In the genomic region with DNA sequence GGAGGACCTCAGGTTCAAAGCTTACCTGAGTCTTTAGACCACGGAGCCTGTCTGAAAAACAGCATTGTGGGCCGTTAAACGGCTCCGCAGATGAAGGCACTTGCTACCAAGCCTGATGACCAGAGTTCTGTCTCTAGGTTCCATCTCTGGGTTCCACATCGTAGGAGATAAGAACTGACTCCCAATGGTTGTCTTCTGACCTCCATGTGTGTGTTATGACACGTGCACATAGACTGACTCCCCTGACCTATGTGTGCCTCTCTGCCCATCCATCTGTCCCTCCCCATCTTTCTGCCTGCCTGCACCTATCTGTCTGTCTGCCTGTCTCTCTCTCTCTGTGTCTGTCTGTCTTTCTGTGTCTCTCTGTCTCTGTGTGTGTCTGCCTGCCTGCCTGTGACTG, we compare ENCODE assay signal across 24 mouse cellular contexts. TPM values are rescaled to one million over a fixed set of nuclear protein-coding genes. Genes with fewer than 3 reads are reported as not detected.
A peak's percentile ranks its signal among the peaks of the same experiment; 100 is the strongest.
DNase-seq lines count a peak whose midpoint lies in the region; ATAC-seq and TF ChIP-seq lines count a peak whose summit lies in the region.
"Had no signal": no experiment of that assay in that cellular context is flagged by ENCODE, and none has a peak within 500 bp of the region (broad histone marks: within the 10 kb centered on the region; RNA-seq: fewer than 3 reads in every experiment).

No protein-coding gene starts in this region.

- H3K27me3 ChIP-seq in heart, embryonic 12.5 days (replicated peaks): no peaks in the 10 kb centered on the region
- no peaks in the 10 kb centered on the region for H3K27me3 ChIP-seq in liver, postnatal 0 days (ENCODE audit: insufficient read depth, low read length)
- H3K27me3 ChIP-seq in liver, embryonic 12.5 days (replicated peaks): no peaks in the 10 kb centered on the region
- H3K27me3 ChIP-seq in stomach, postnatal 0 days (ENCODE audit: control insufficient read depth, insufficient read depth, low read length): no peaks in the 10 kb centered on the region
- H3K27me3 ChIP-seq: forebrain, embryonic 12.5 days; forebrain, embryonic 15.5 days had no signal

- TF ChIP-seq EP300 in liver, postnatal 0 days (IDR thresholded peaks at IDR 0.05; ENCODE audit: low read depth): no peak
- TF ChIP-seq EP300 in stomach, postnatal 0 days (optimal IDR thresholded peaks at IDR 0.05): no peak

- intact Hi-C loops in heart, postnatal 14 days (cut with DNase I): no loop called here

- H3K27ac ChIP-seq in heart, embryonic 12.5 days (ENCODE audit: poor library complexity, severe bottlenecking): no peak overlapping the region
- H3K27ac ChIP-seq in liver, postnatal 0 days (ENCODE audit: low read depth): no peak overlapping the region
- no peak overlapping the region for H3K27ac ChIP-seq in liver, embryonic 12.5 days
- no peak overlapping the region for H3K27ac ChIP-seq in stomach, postnatal 0 days (replicated peaks)
- H3K27ac ChIP-seq: embryonic facial prominence, embryonic 13.5 days; forebrain, embryonic 12.5 days; forebrain, embryonic 15.5 days; hindbrain, embryonic 14.5 days; hindbrain, postnatal 0 days had no signal

- ATAC-seq in heart, embryonic 12.5 days (ENCODE audit: insufficient number of reproducible peaks, low FRiP score): no peak
- no peak for ATAC-seq in liver, postnatal 0 days
- no peak for ATAC-seq in liver, embryonic 12.5 days
- ATAC-seq in stomach, postnatal 0 days (ENCODE audit: low FRiP score, low TSS enrichment): no peak
- ATAC-seq: CD4-positive, CD25-positive, alpha-beta regulatory T cell, adult 4 months; forebrain, embryonic 15.5 days; hindbrain, postnatal 0 days had no signal

- peaks cover 33% of the 10 kb centered on the region for H3K36me3 ChIP-seq in heart, embryonic 12.5 days
- H3K36me3 ChIP-seq in liver, postnatal 0 days (replicated peaks; ENCODE audit: insufficient read depth, low read length): peaks cover 17% of the 10 kb centered on the region; the same call in 1 of the 2 replicates
- peaks cover 64% of the 10 kb centered on the region for H3K36me3 ChIP-seq in liver, embryonic 12.5 days
- H3K36me3 ChIP-seq in stomach, postnatal 0 days (ENCODE audit: control insufficient read depth, insufficient read depth, low read length): no peaks in the 10 kb centered on the region

- no peak for TF ChIP-seq CTCF in liver, postnatal 0 days (IDR thresholded peaks at IDR 0.05; ENCODE audit: low read depth)
- TF ChIP-seq CTCF in stomach, postnatal 0 days (IDR thresholded peaks at IDR 0.05; ENCODE audit: low read depth): no peak

- peak overlapping the region; percentile 1; the same call in 1 of the 2 replicates for H3K9ac ChIP-seq in heart, embryonic 12.5 days
- H3K9ac ChIP-seq in liver, postnatal 0 days (replicated peaks): no peak overlapping the region
- H3K9ac ChIP-seq in liver, embryonic 12.5 days: no peak overlapping the region
- no peak overlapping the region for H3K9ac ChIP-seq in stomach, postnatal 0 days (ENCODE audit: low read length)
- H3K9ac ChIP-seq: embryonic facial prominence, embryonic 13.5 days; forebrain, embryonic 12.5 days; forebrain, embryonic 15.5 days; hindbrain, embryonic 14.5 days had no signal

- peaks cover 42% of the 10 kb centered on the region for H3K4me1 ChIP-seq in heart, embryonic 12.5 days (replicated peaks)
- peaks cover 21% of the 10 kb centered on the region for H3K4me1 ChIP-seq in liver, postnatal 0 days (ENCODE audit: insufficient read depth)
- peaks cover 56% of the 10 kb centered on the region for H3K4me1 ChIP-seq in liver, embryonic 12.5 days
- H3K4me1 ChIP-seq in stomach, postnatal 0 days (replicated peaks; ENCODE audit: control insufficient read depth, insufficient read depth): no peaks in the 10 kb centered on the region

- 95% methylated on average over 6 of the region's 6 CpGs for WGBS in heart, embryonic 12.5 days
- 91% methylated on average over 6 of the region's 6 CpGs for WGBS in liver, postnatal 0 days (ENCODE audit: insufficient replicate concordance)
- WGBS in liver, embryonic 12.5 days (ENCODE audit: insufficient replicate concordance): 86% methylated on average over 6 of the region's 6 CpGs
- WGBS in stomach, postnatal 0 days: 86% methylated on average over 6 of the region's 6 CpGs

- no peaks in the 10 kb centered on the region for H3K9me3 ChIP-seq in heart, embryonic 12.5 days (replicated peaks)
- H3K9me3 ChIP-seq in liver, postnatal 0 days (ENCODE audit: low read length): no peaks in the 10 kb centered on the region
- no peaks in the 10 kb centered on the region for H3K9me3 ChIP-seq in liver, embryonic 12.5 days (replicated peaks)
- H3K9me3 ChIP-seq in stomach, postnatal 0 days (ENCODE audit: control insufficient read depth, low read length): no peaks in the 10 kb centered on the region
- H3K9me3 ChIP-seq: embryonic facial prominence, embryonic 13.5 days; forebrain, embryonic 12.5 days; forebrain, embryonic 15.5 days had no signal

- no peak overlapping the region for H3K4me3 ChIP-seq in heart, embryonic 12.5 days
- H3K4me3 ChIP-seq in liver, postnatal 0 days (ENCODE audit: low read depth, low read length): no peak overlapping the region
- H3K4me3 ChIP-seq in liver, embryonic 12.5 days: no peak overlapping the region
- no peak overlapping the region for H3K4me3 ChIP-seq in stomach, postnatal 0 days (ENCODE audit: low read depth, low read length)
- H3K4me3 ChIP-seq: embryonic facial prominence, embryonic 13.5 days; erythroblast, embryonic 14.5 days; forebrain, embryonic 12.5 days; forebrain, embryonic 15.5 days had no signal

- H3K4me2 ChIP-seq in heart, embryonic 12.5 days: no peak overlapping the region
- no peak overlapping the region for H3K4me2 ChIP-seq in liver, postnatal 0 days (ENCODE audit: low read depth, low read length)
- H3K4me2 ChIP-seq in liver, embryonic 12.5 days: no peak overlapping the region
- no peak overlapping the region for H3K4me2 ChIP-seq in stomach, postnatal 0 days (replicated peaks; ENCODE audit: low read depth)
- H3K4me2 ChIP-seq: embryonic facial prominence, embryonic 13.5 days; forebrain, embryonic 12.5 days; forebrain, embryonic 15.5 days; hindbrain, embryonic 14.5 days had no signal

- no peak for DNase-seq in heart, postnatal 14 days
- peak; percentile 5 for DNase-seq in liver, postnatal 0 days
- peak; percentile 8 to 53 for DNase-seq in spleen, postnatal 4 days (ENCODE audit: low spot score in 2 of 2)
- DNase-seq in spleen, adult 18-20 months: no peak
- peak; percentile 5 for DNase-seq in stomach, postnatal 0 days (ENCODE audit: low spot score)
- no peak for DNase-seq in frontal cortex, postnatal 25 days (ENCODE audit: low spot score in 2 of 2)
- DNase-seq: adrenal gland, adult 2 months; adrenal gland, postnatal 14 days; cerebellum, adult 11 months; cerebellum, adult 2 months; cerebellum, adult 9-11 months; cerebellum, postnatal 25 days; gastrocnemius, postnatal 10 days; gastrocnemius, postnatal 36 days; heart, postnatal 36 days had no signal

RNA-seq across cellular contexts. Expression of a gene that starts 3.5 kb away (rescaled TPM):
- polyA plus RNA-seq in heart, embryonic 12.5 days (2016; fragmentation: Nextera tagmentation; extraction: Ambion mirVana): 10.6 TPM in 2 replicates
- total RNA-seq in heart, postnatal 14 days (2021): 1 to 10 TPM; 7.7 to 7.9 TPM
- polyA plus RNA-seq in liver, postnatal 0 days (2015; fragmentation: Nextera tagmentation; extraction: Ambion mirVana): 4.8 and 5.6 TPM in 2 replicates
- 11.8 and 12.6 TPM in 2 replicates for polyA plus RNA-seq in liver, embryonic 12.5 days (2016; fragmentation: Nextera tagmentation; extraction: Ambion mirVana)
- polyA plus RNA-seq in stomach, postnatal 0 days (2015; fragmentation: Nextera tagmentation; extraction: Ambion mirVana): 5.5 and 5.9 TPM in 2 replicates

RNA-seq across cellular contexts. Expression of a gene that starts 59.9 kb away (rescaled TPM):
- 401 and 418 TPM in 2 replicates for polyA plus RNA-seq in heart, embryonic 12.5 days (2016; fragmentation: Nextera tagmentation; extraction: Ambion mirVana)
- total RNA-seq in heart, postnatal 14 days (2021): 100 to 1,000 TPM; 257 to 259 TPM
- 162 and 173 TPM in 2 replicates for polyA plus RNA-seq in liver, postnatal 0 days (2015; fragmentation: Nextera tagmentation; extraction: Ambion mirVana)
- polyA plus RNA-seq in liver, embryonic 12.5 days (2016; fragmentation: Nextera tagmentation; extraction: Ambion mirVana): 254 and 256 TPM in 2 replicates
- polyA plus RNA-seq in stomach, postnatal 0 days (2015; fragmentation: Nextera tagmentation; extraction: Ambion mirVana): 345 and 377 TPM in 2 replicates

Comparison
In these comparisons a context has a peak if more than half of its experiments do, and no peak if none do; other contexts are left out.
1. DNase-seq: peak in liver, postnatal 0 days (single experiment), spleen, postnatal 4 days (2 of 2) and stomach, postnatal 0 days (single experiment); none in heart, postnatal 14 days (0 of 2), spleen, adult 18-20 months (0 of 2) and frontal cortex, postnatal 25 days (0 of 2).